Mouse (Mus musculus) CH12.LX (cell line): ENCODE data around the gene Dusp22. TPM values are rescaled to one million over a fixed set of nuclear protein-coding genes. Genes with fewer than 3 reads are reported as not detected.

ENCODE experiments used
- DNase-seq: peaks from one replicate; pipeline ENCODE4 v3.0.0-alpha.2; 2013; ENCODE audit errors: extremely low read depth
- H3K27ac ChIP-seq: 2 replicates; pipeline ENCODE4 v1.5.1; 2012; ENCODE audit warnings: low read depth, mild to moderate bottlenecking, control low read depth, moderate library complexity; ENCODE audit not compliant: insufficient read depth
- H3K27me3 ChIP-seq: replicated peaks from 2 replicates; pipeline ENCODE3; 2012; ENCODE audit warnings: inconsistent platforms
- H3K36me3 ChIP-seq, 2 experiments: replicated peaks in 1 of 2; 2 replicates each; pipeline versions ENCODE3 to v1.6.1; 2012; ENCODE audit warnings: inconsistent platforms in 1 of 2, low read length in 1 of 2, mild to moderate bottlenecking in 1 of 2, mixed read lengths in 1 of 2, moderate library complexity in 1 of 2; ENCODE audit not compliant: control insufficient read depth in 1 of 2, insufficient read depth in 1 of 2
- H3K4me1 ChIP-seq, 2 experiments: 2 replicates each; pipeline ENCODE4 v1.6.1; 2012; ENCODE audit warnings: inconsistent platforms in 1 of 2, moderate library complexity in 1 of 2; ENCODE audit not compliant: insufficient read depth in 2 of 2, control insufficient read depth in 1 of 2
- H3K4me2 ChIP-seq: 2 replicates; pipeline ENCODE4 v1.6.1; 2012; ENCODE audit warnings: low read depth, mild to moderate bottlenecking, control low read depth; ENCODE audit not compliant: poor library complexity, insufficient read depth, severe bottlenecking
- H3K4me3 ChIP-seq, 3 experiments: fragments of 150-350 bp in 1 of 3; sonication (generic) in 1 of 3; replicated peaks in 1 of 3; 2 replicates each; pipeline versions ENCODE3 to v1.5.1; 2011 to 2012; ENCODE audit warnings: low read depth in 2 of 3, low read length in 2 of 3, mild to moderate bottlenecking in 2 of 3, moderate library complexity in 2 of 3, control low read depth in 1 of 3, improper control_type of control experiment in 1 of 3, inconsistent platforms in 1 of 3, mixed read lengths in 1 of 3; ENCODE audit not compliant: poor library complexity in 1 of 3
- H3K79me2 ChIP-seq: replicated peaks from 2 replicates; pipeline ENCODE4 v1.6.1; 2012; ENCODE audit warnings: mild to moderate bottlenecking, moderate library complexity; ENCODE audit not compliant: control insufficient read depth, poor library complexity, insufficient read depth, severe bottlenecking; ENCODE audit errors: extremely low read depth
- H3K9ac ChIP-seq: 2 replicates; pipeline ENCODE4 v1.6.1; 2012; ENCODE audit warnings: low read depth, mild to moderate bottlenecking, control low read depth, moderate library complexity; ENCODE audit not compliant: insufficient read depth
- H3K9me3 ChIP-seq: replicated peaks from 2 replicates; pipeline ENCODE3; 2012; ENCODE audit warnings: low read length, inconsistent platforms, mixed read lengths
- BHLHE40 ChIP-seq: IDR thresholded peaks from 2 replicates; pipeline ENCODE4 v1.6.1; 2011; ENCODE audit warnings: mild to moderate bottlenecking, low read depth, low read length, improper control_type of control experiment
- CHD1 ChIP-seq: IDR thresholded peaks from 2 replicates; pipeline ENCODE4 v1.6.1; 2012; ENCODE audit warnings: low read depth, low read length, improper control_type of control experiment, inconsistent platforms
- CHD2 ChIP-seq: IDR thresholded peaks from 2 replicates; pipeline ENCODE4 v1.6.1; 2011; ENCODE audit warnings: low read length, improper control_type of control experiment
- CTCF ChIP-seq, 2 experiments: IDR thresholded peaks in 1 of 2; conservative IDR thresholded peaks in 1 of 2; 2 replicates each; pipeline ENCODE4 v1.5.1; 2011 to 2012; ENCODE audit warnings: low read depth in 2 of 2, low read length in 2 of 2, improper control_type of control experiment in 1 of 2, inconsistent platforms in 1 of 2, mild to moderate bottlenecking in 1 of 2, moderate library complexity in 1 of 2
- EP300 ChIP-seq: IDR thresholded peaks from 2 replicates; pipeline ENCODE4 v1.6.1; 2011; ENCODE audit warnings: low read length, improper control_type of control experiment
- ETS1 ChIP-seq: conservative IDR thresholded peaks from 2 replicates; pipeline ENCODE4 v1.6.1; 2012; ENCODE audit warnings: low read depth, mild to moderate bottlenecking, inconsistent platforms, low read length, improper control_type of control experiment, moderate library complexity
- GABPA ChIP-seq: IDR thresholded peaks from 2 replicates; pipeline ENCODE4 v1.6.1; 2012; ENCODE audit warnings: low read depth, low read length, improper control_type of control experiment, inconsistent platforms; ENCODE audit not compliant: insufficient replicate concordance
- HCFC1 ChIP-seq: IDR thresholded peaks from 2 replicates; pipeline ENCODE4 v1.6.1; 2012; ENCODE audit warnings: low read depth, mild to moderate bottlenecking, inconsistent platforms, low read length, improper control_type of control experiment
- IRF4 ChIP-seq: IDR thresholded peaks from 2 replicates; pipeline ENCODE4 v1.6.1; 2014; ENCODE audit warnings: low read depth, mild to moderate bottlenecking, inconsistent platforms, low read length, improper control_type of control experiment
- JUN ChIP-seq: IDR thresholded peaks from 2 replicates; pipeline ENCODE4 v1.6.1; 2011; ENCODE audit warnings: low read depth, mild to moderate bottlenecking, low read length, improper control_type of control experiment, moderate library complexity; ENCODE audit not compliant: insufficient read depth
- MAFK ChIP-seq: IDR thresholded peaks from 2 replicates; pipeline ENCODE4 v1.6.1; 2011; ENCODE audit warnings: low read length, improper control_type of control experiment; ENCODE audit not compliant: insufficient replicate concordance
- MAZ ChIP-seq: IDR thresholded peaks from 2 replicates; pipeline ENCODE4 v1.6.1; 2012; ENCODE audit warnings: low read depth, mild to moderate bottlenecking, inconsistent platforms, low read length, improper control_type of control experiment, moderate library complexity
- MEF2A ChIP-seq: IDR thresholded peaks from 2 replicates; pipeline ENCODE4 v1.6.1; 2014; ENCODE audit warnings: low read depth, mild to moderate bottlenecking, inconsistent platforms, low read length, improper control_type of control experiment, borderline replicate concordance
- MXI1 ChIP-seq: IDR thresholded peaks from 2 replicates; pipeline ENCODE4 v1.6.1; 2011; ENCODE audit warnings: mild to moderate bottlenecking, low read depth, low read length, improper control_type of control experiment
- MYC ChIP-seq: IDR thresholded peaks from 2 replicates; pipeline ENCODE4 v1.6.1; 2011; ENCODE audit warnings: low read depth, mild to moderate bottlenecking, improper control_type of control experiment, low read length
- NRF1 ChIP-seq: IDR thresholded peaks from 2 replicates; pipeline ENCODE4 v1.6.1; 2014; ENCODE audit warnings: low read depth, mild to moderate bottlenecking, inconsistent platforms, low read length, improper control_type of control experiment, moderate library complexity
- PAX5 ChIP-seq: IDR thresholded peaks from 2 replicates; pipeline ENCODE4 v1.6.1; 2012; ENCODE audit warnings: low read length, inconsistent platforms, mixed read lengths
- POLR2AphosphoS2 ChIP-seq: IDR thresholded peaks from 2 replicates; pipeline ENCODE4 v1.6.1; 2011; ENCODE audit warnings: low read depth, low read length, improper control_type of control experiment
- RCOR1 ChIP-seq: conservative IDR thresholded peaks from 2 replicates; pipeline ENCODE4 v1.6.1; 2012; ENCODE audit warnings: low read depth, mild to moderate bottlenecking, inconsistent platforms, low read length, improper control_type of control experiment
- SIN3A ChIP-seq: IDR thresholded peaks from 2 replicates; pipeline ENCODE4 v1.6.1; 2012; ENCODE audit warnings: low read length, improper control_type of control experiment, inconsistent platforms
- TBP ChIP-seq: conservative IDR thresholded peaks from 2 replicates; pipeline ENCODE4 v1.6.1; 2011; ENCODE audit warnings: low read depth, low read length, improper control_type of control experiment
- UBTF ChIP-seq: IDR thresholded peaks from 2 replicates; pipeline ENCODE4 v1.6.1; 2012; ENCODE audit warnings: low read depth, mild to moderate bottlenecking, inconsistent platforms, low read length, improper control_type of control experiment, moderate library complexity
- USF1 ChIP-seq: IDR thresholded peaks from 2 replicates; pipeline ENCODE4 v1.6.1; 2014; ENCODE audit warnings: low read depth, mild to moderate bottlenecking, inconsistent platforms, low read length, improper control_type of control experiment
- USF2 ChIP-seq: conservative IDR thresholded peaks from 2 replicates; pipeline ENCODE4 v1.6.1; 2011; ENCODE audit warnings: low read depth, low read length, improper control_type of control experiment
- ZC3H11A ChIP-seq: IDR thresholded peaks from 2 replicates; pipeline ENCODE4 v1.6.1; 2012; ENCODE audit warnings: low read depth, mild to moderate bottlenecking, inconsistent platforms, low read length, improper control_type of control experiment
- ZNF384 ChIP-seq: IDR thresholded peaks from 2 replicates; pipeline ENCODE4 v1.6.1; 2012; ENCODE audit warnings: low read depth, low read length, improper control_type of control experiment, inconsistent platforms
- dilution Hi-C: fragments of 300-500 bp; cut with MboI; formaldehyde crosslinking; loops from 2 replicates; pipeline ENCODE4 v1.14.3; 2020; ENCODE audit warnings: low sequenced_read_pairs; ENCODE audit not compliant: extremely low pct_unique_long_range_greater_than_20kb, extremely low pct_ligation_motif_present
- in situ Hi-C: fragments of 300-500 bp; cut with MboI; formaldehyde crosslinking; loops from 3 replicates; pipeline ENCODE4 v1.14.3; 2019; ENCODE audit warnings: low sequenced_read_pairs, low pct_ligation_motif_present, low pct_unique_long_range_greater_than_20kb, mixed read lengths
- polyA plus RNA-seq: library from polyadenylated mRNA; unstranded; fragments of >175 nt; gene quantifications from 2 replicates; pipeline ENCODE4 v1.2.1, GENCODE M21; 2012; ENCODE audit warnings: low read depth; ENCODE audit not compliant: insufficient read length
- total RNA-seq, 2 experiments: library from RNA; depleted of rRNA; stranded (reverse); fragments of 300-350 nt in 1 of 2; fragments of >200 nt in 1 of 2; gene quantifications; 2 replicates each; pipeline ENCODE4 v1.2.3; 2012 to 2014

Dusp22 gene
- total and polyA plus RNA-seq, 3 experiments = 18.0 to 28.7 (median 22.5) TPM

DNA sequence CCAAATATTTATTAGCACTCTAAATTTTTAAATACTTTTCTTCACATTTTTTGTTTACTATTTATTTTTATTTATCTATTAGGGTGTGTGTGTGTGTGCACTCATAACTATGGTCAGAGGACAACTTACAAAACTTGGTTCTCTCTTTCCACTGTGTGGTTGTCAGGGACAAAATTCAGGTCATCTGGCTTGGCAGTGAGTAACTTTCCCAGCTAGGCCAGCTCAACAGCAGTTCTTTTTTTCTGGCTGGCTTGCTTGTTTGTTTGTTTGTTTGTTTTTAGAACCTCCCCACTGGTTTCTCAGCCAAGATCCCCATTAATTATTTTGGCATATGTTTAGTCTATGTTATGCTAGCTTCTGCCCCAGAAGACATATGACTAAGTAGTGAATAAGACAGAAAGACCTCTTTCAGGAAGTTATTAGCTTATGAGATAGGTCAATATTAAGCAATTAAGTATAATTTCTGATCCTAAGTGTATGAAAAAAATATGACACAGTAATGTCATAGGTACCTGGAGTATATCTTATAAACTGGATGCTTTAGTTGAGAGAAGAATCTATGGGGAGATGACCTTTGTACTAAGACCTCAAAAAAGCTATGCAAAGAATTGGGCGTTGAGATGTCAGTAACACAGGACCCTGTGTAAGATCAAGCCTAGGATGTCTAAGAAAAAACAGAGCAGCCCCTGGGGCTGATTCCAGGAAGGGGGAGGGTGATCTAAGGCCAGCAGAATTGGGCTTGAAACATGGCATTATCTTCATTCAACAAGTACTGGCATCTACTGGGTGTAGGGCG, 1.4 kb upstream of the Dusp22 start:
- no peak for DNase-seq
- Histone ChIP-seq H3K79me2 (peaks cover 18% of the 10 kb centered on the region), H3K36me3 (peaks cover 0 to 2% of the 10 kb centered on the region in 2 experiments), H3K9ac (peak overlapping the region; percentile 41), H3K27ac (peak overlapping the region; percentile 98), H3K27me3 (no peaks in the 10 kb centered on the region), H3K4me1 (peaks cover 35 to 82% of the 10 kb centered on the region in 2 experiments), H3K4me3 (no peak overlapping the region), H3K4me2 (peak overlapping the region; percentile 100), H3K9me3 (no peaks in the 10 kb centered on the region)
- dilution Hi-C loops (no loop called here), in situ Hi-C loops (loop anchor here (5.0 kb wide), 1 partner anchor 56 kb away; no protein-coding TSS in a partner anchor)
- no peak for TF ChIP-seq CHD2
- TF ChIP-seq MEF2A = peak; percentile 39; the same call in 1 of the 2 replicates
- TF ChIP-seq UBTF = no peak
- TF ChIP-seq ZC3H11A = no peak
- no peak for TF ChIP-seq ZNF384
- TF ChIP-seq JUN = no peak
- no peak for TF ChIP-seq TBP
- TF ChIP-seq EP300 = 0 out of 2 replicates have a peak, but pooled peaks have one; percentile 28
- TF ChIP-seq USF2 = no peak
- 0 out of 2 replicates have a peak, but pooled peaks have one; percentile 68 for TF ChIP-seq CHD1
- TF ChIP-seq POLR2AphosphoS2 = no peak
- TF ChIP-seq HCFC1 = no peak
- TF ChIP-seq BHLHE40 = no peak
- TF ChIP-seq GABPA = no peak
- TF ChIP-seq SIN3A = 0 out of 2 replicates have a peak, but pooled peaks have one; percentile 51
- TF ChIP-seq RCOR1 = no peak; the same call in 1 of the 2 replicates
- no peak for TF ChIP-seq MAFK
- 0 out of 2 replicates have a peak, but pooled peaks have one; percentile 21 for TF ChIP-seq IRF4

GRCm38 (mm10) chr13:30665261-30665660, 5.5 kb downstream of the Dusp22 start:
- Histone ChIP-seq H3K79me2 (peaks cover 37% of the 10 kb centered on the region), H3K9ac (no peak overlapping the region), H3K27ac (no peak overlapping the region), H3K4me2 (no peak overlapping the region), H3K4me3 (no peak overlapping the region), H3K36me3 (peaks cover 6 to 26% of the 10 kb centered on the region in 2 experiments), H3K9me3 (no peaks in the 10 kb centered on the region), H3K27me3 (no peaks in the 10 kb centered on the region), H3K4me1 (peaks cover 26 to 62% of the 10 kb centered on the region in 2 experiments)
- TF ChIP-seq POLR2AphosphoS2 (no peak), USF1 (no peak), UBTF (no peak), CHD2 (no peak), TBP (no peak), GABPA (no peak), MXI1 (no peak), ZNF384 (no peak), CHD1 (no peak), BHLHE40 (no peak), ZC3H11A (no peak), MEF2A (no peak), MAZ (no peak), ETS1 (no peak), CTCF (conservative IDR thresholded peaks at IDR 0.05 in 1 of 2, IDR thresholded peaks at IDR 0.05 in 1 of 2; ENCODE audit: low read depth in 2 of 2, low read length in 2 of 2) (no peak), JUN (no peak), EP300 (no peak), NRF1 (no peak), MYC (no peak), PAX5 (no peak)
- no peak for DNase-seq
- in situ Hi-C loops = no loop called here
- dilution Hi-C loops = no loop called here
